Mouse (Mus musculus): ENCODE measurements around the gene Slc22a17.

DNA sequence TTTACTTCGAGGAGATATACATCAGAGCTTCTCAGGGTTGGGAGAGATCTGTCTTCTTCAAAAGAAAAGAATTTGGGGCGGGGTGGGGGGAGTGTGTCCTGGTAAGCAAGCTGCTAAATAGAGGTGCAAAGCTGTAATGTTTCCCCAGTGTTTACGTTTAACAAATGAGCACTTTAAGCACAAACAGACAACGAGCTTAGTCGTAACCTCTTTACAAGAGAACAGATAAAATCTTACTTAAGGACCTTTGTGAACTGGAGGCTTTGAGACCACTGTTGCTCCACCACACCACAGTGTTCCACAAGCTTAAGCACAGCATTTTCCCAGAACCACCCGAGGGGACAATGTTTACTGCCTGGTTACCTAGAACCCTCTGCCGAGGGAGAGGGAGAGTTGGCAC lies 14.4 kb upstream of the Slc22a17 start:
- TF ChIP-seq GATA1 (IDR thresholded peaks at IDR 0.05; ENCODE audit: borderline replicate concordance, low read length) (no peak), FLI1 (IDR thresholded peaks at IDR 0.05; ENCODE audit: low read length) (no peak)
